Mouse (Mus musculus): Measurements from ENCODE around the gene Popdc2.
A peak's percentile ranks its signal among the peaks of the same experiment; 100 is the strongest.

Gene Popdc2

DNA sequence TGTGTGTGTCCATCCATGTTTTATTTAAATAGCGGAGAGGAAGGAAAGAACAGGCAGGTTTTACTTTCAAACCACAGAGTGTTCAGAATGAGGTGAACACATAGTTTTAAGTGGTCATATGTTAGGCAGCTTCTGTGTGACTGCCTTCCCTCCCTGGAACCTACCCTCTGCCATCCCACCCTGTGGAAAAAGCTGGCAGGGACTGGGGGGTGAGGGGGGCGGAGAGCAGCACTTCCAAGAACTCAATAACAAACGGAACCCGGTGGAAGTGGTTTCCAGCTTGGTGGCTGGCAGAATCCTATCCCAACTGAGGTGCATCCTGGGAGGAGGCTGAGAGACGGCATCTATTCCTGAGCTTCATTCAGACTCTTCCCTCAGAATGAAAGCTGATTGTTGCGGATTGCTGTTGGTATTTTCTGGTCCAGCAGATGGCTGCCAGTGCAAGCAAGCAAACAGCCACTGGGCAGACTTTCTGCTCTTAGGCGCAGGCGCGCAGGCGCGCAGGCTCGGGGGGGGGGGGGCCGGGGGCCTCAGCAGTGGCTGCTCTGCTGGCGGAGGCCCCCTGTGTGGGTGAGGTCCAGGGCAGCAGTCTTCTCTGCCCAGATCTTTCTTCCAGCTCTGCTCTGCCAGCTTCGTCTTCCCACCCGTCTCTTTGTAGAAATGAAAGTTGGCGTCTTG, 14.3 kb downstream of the Popdc2 start:
- no peak for DNase-seq (ENCODE audit: low spot score in 2 of 2)

DNA sequence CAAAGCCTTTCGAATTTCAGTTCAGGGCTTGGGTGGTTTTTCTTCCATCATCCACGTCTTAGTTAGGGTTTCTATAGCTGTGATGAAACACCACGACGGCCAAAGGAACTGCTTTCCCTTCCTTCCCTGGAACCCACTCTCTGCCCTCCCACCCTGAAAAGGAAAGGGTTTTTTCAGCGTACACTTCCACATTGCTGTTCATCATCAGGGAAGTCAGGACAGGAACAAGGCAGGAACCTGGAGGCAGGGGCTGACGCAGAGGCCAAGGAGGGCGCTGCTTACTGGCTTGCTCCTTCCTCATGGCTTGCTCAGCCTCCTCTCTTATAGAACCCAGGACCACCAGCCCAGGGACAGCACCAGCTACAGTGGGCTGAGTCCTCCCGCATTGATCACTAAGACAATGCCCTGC, 14.8 kb downstream of the Popdc2 start:
- DNase-seq (ENCODE audit: low spot score in 2 of 2): no peak

DNA sequence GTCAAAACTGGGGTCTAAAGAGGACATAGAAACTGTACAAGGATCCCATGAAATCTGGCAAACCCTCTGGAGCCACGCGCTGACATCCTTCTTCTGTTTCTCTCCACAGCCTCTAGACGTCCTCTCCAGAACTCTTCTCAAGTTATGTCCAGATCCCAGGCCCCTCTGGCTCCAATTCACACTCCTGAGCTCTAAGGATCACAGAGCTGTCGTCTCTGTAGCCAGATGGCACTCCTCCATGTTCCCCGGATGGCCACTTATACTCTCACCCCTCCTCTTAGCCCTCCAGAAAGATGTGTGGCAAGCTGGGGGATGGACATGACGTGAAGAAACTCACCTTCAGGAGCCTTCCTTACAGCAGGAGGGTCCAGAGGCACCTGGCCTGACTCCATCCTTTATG, 15.5 kb downstream of the Popdc2 start:
- DNase-seq (ENCODE audit: low spot score in 2 of 2): no peak

DNA sequence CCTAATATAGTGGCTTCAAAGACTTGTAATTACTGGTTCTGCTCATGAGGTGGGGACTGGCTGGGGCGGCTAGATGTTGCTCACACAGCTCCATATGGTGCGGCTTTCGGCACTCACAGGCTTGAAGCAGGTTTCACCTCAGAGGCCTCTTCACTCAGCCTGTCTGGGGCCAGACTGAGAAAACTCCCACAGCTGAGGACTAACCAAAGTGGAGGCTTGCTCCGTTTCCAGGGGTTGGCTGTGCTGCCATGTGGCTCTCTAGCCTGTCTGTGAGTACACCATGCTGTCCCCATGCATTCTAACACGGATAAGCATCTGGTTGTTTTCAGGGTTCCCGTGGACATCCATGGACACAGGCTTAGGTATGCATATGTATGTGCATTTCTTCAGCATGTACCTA, 16.6 kb downstream of the Popdc2 start:
- DNase-seq (ENCODE audit: low spot score in 2 of 2): no peak

DNA sequence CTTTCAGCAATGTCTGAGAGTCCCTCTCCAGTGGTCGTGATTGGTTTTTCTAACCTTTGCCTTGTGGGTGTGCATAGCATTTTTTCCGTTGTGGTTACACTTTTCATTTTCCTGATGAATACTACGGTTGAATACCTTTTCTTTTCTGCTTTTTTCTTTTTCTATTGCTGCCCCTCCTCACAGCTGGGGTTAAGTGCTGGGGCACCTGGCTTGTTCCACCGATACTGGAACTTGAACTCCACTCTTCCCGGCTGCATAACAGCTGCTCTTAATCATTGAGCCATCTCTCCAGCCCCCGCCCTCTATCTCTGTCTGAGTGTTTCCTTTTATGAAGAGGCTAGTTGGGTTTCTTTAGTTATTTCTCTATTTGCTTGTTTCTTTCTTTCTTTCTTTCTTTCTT, 17.1 kb downstream of the Popdc2 start:
- no peak for DNase-seq (ENCODE audit: low spot score in 2 of 2)

DNA sequence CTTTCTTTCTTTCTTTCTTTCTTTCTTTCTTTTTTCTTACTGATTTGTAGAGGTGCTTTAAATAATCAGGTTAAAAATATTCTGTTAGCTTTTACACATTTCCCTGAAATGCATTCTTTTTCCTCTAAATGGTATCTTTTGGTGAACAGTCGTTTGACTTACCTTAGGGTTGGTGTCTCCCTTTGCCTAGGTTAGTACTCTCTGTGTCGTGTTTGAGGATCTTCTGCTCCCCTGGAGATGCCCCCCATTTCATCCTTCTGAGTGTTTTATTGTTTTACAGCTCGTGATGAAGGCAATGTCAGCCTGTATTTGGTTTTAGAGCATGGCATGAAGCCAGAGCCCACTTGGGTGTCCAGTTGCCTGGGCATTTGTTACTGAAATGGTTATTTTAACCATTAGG, 17.5 kb downstream of the Popdc2 start:
- DNase-seq (ENCODE audit: low spot score in 2 of 2): no peak

DNA sequence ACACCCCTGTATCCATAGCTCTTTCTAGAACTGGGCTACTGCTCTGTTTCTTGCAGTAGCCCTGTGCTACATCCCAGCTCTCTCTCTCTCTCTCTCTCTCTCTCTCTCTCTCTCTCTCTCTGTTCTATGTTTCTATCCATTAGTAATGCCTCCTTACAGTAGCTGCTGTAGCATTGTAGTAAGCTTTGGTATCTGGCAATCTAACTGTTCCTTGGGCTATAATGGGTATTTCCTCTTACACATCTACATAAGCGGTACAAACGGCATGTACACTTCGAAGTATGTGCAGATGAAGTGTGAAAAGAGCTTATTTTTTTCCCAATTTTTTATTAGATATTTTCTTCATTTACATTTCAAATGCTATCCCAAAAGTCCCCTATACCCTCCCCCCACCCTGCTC, 17.9 kb downstream of the Popdc2 start:
- DNase-seq (ENCODE audit: low spot score in 2 of 2): no peak

DNA sequence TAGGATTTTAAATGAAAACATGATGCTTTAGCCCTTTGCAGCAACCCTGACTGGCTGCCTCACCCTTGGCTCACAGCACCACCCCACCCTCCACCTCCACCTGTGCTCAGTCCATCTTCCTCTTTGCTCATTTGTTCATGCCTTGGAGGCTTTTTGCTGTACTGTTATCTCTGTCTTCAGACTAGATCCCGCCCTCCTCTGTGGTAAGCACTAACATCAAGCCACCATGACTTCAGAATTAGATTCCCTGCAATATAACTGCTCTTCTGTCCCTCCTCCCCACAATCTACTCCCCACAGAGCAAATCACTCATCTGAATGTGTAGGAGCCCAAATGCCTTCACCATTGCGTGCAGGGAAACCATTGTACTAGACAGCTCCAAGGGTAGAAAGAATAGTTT, 21.7 kb downstream of the Popdc2 start:
- DNase-seq (ENCODE audit: low spot score in 2 of 2): no peak

DNA sequence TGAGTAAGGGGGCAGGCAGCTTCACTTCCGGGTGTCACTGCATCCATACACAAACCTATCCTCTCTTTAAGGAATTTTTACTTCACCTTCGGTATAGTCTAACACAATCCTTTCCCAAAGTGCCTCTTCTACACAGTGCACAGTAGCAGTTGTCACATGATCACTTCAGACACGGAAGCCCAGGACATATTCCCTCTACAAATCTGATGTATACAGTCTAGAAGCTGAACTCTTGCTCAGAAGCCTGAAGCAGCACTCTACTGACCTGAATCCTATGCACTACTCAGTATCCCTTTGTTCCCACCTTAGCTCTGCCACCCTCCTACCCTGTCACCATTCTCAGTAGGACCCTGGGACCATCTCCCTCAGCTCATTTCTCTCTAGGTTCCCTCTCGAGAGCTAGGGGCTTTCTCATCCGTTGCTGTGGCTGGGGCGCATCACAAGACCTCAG, 23.2 kb downstream of the Popdc2 start:
- no peak for DNase-seq (ENCODE audit: low spot score in 2 of 2)

DNA sequence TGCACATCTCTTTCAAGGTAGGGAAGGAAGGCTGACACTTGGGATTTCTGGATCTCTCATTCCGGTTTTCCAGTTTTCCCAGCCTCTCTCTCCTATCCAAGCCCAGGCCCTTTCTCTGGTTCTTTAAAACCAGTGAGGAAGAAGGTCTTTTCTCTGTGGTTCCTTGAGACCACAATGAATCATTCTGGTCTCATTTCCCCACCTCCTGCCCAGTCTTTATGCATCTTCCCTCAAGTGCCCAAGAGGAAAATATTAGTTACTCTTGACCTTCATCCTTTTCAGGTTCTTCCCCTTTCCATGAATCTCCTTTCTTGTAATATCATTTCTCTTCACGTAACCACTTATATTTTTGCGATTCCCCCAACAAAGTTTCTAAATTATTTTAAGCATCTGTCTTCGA, 23.7 kb downstream of the Popdc2 start:
- no peak for DNase-seq (ENCODE audit: low spot score in 2 of 2)

DNA sequence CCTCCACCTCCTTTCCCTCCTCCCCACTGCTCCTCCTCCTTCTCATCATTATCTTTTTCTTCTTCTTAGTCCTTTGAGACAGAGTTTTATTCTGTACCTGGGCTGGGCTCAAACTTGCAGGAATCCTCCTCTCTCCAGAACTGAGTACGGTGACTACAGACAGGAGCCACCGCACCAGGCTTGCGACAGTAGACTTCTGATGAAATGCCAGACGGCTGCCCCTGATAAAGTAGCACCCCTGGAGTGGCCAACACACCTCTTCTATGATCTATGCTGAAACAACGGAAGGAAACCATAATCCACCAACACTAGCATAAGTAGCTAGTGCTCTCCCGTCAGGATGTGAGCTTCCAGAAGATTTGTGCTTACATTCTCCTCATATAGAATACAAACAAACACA, 25.4 kb downstream of the Popdc2 start:
- no peak for DNase-seq (ENCODE audit: low spot score in 2 of 2)

DNA sequence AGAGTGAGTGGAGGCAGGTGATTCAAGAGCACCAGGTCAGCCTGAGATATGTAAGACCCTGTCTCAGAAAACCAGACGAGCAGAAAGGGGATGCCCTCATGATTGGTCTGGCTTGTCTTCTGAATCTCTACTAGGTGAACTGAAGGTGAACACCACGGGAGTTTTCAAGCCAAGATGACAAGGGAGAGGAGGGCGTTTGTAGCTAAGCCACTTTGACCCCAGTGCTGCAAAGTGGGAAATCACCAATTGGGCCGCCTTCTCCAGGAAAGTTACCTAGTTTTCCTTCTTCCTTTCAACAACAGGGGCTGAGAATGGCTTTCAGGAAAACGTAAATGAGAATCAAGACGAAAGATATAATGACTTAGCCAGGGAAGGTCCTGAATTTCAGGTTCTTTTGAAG, 26.7 kb downstream of the Popdc2 start:
- DNase-seq (ENCODE audit: low spot score in 2 of 2): no peak

DNA sequence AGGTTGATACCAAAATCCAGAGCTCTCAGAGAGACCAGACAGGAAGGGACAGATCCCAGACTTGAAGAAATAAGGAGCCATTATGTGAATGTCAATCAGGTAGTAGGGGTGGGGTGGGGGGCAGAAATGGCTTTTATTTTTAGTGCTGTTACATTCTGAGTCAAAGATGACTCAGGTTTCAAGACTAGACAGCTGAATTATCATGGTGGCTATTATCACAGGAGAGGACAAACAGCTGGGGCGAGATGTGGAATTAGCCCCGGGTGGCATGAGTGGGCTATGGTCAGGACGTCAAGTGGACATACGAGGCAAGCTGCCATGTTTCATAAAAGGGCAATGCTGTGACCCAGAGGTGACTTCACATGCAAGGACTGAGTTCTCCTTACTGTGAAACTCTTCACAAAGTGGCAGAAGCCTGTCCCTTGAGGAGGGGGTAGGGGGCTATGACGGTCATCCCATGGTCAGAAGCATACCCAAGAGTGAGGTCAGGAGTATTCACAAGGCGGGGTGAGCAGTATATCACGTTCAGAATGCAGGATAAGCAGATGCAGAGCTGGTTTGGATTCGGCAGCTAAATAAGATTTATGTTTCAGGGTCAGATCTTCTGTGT, 27.4 kb downstream of the Popdc2 start:
- no peak for DNase-seq (ENCODE audit: low spot score in 2 of 2)

DNA sequence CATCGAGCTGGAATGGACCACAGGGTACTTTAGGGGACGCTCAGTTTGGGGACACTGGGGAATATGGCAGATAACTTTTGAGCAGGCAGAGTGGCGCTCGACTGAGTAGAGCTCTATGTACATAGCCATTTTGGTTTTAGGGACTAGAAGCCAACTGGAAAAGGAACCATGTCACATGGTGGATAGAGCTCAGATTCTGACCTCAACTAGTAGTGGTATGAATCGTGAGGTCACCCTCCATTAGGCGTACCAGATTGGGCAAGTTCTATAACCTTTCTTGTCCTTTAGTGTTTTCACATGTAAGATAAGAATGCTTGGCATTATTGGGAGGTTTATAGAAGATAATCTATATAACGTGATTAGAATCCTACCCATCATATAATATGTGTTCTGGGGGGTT, 28.3 kb downstream of the Popdc2 start:
- DNase-seq (ENCODE audit: low spot score in 2 of 2): no peak

DNA sequence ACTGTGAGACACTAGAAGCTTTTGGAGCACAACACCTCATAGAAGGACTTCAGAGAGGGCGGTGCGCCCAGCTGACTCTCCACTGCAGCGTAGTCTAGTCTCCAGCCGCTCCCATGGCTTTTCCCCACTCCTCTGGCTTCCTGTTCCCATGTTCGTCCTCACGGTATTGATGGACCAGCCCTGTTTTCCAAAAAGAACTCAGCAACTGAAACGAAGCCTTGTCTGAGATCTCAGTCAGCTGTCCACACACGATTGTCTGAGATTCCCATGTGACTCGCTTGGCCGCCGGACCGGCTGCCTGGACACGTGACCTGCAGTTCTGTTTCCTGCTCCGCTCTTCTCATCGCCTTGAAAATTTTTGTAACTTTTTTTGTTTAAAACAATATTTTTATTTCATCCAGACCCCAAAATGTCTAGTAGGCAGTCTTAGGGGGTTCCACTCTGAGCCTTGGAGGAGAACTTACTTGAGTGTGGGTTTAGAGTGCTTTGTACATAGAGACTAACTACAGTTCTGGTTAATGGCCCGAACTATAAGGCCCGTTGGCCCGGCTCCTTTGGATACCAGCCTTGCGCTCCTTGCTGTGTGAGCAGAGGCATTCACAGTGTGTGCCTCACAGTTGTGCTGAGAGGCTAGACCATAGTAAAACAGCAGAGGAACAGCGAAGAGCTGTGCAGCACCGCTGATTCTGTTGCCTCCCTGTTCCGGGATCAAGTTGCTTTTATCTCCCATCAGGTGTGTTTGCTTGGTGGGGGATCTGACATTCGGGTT, 30.3 kb downstream of the Popdc2 start:
- DNase-seq (ENCODE audit: low spot score in 2 of 2): no peak

DNA sequence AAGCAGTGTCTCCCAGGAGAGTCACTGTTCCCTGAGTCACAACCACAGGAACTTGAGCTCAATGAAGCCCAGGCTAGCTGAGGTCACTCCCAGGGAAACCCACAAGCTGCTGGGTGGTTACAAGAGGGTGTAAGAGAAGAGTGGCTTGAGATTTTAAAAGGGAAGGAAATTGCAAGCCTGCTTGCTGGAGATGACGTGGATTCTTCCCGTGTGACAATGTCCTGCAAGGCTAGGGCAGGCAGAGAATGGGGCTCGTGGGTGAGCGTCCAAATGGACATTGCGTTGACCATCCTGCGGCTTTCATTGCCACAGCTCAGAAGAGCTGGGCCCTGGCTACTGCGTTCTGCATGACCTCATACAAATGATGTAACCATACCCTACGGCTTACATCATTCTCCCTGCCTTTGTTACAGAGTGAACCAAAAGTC, 32.2 kb downstream of the Popdc2 start:
- no peak for DNase-seq (ENCODE audit: low spot score in 2 of 2)

DNA sequence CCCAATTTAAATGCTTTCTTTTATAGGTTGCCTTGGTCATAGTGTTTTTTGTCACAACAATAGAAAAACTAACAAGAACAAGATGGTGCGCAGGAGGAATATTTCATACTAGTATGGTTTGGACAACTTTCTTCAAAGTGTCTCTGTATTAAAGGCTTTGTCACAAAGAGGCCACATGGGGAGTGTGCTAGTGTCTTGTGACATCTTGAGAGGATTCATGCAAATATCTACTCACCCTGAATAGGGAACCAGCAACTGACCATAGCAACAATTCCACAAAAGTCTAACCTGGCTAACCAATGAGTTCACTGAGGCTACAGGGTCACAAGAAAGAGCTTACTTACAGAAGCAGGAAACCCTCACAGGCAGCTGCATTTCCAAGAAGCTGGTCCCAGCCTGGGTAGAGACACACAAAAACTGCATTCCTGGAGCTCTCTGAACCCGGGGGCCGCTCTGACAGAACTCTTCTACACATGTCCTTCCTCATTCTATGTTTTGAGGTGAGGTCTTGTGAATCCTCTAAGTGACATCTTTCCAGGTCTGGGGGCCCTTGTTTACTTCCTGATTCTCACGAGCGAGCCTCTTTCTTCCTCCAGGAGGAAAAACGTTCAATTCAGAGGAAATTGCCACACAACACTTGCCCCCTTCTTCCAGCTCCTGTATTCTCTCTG, 33.2 kb downstream of the Popdc2 start:
- no peak for DNase-seq (ENCODE audit: low spot score in 2 of 2)

DNA sequence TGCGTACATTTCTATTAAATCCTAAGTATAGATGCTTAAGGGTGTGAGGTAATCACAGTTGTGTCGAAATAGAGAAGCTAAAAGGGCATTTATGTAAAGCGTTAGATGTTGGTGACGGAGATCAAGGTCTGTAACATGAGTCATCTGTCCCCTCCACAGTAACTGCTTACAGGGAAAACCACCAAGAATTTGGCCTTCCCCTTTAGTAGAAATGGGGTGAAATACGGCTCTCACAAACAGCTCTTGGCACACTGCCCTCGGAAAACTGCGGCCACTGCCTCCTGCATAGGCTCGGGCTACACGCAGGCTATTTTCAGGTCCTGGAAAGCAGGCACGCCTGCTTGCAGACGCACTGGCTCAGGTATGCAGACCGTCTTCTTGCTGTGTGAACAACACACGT, 34.1 kb downstream of the Popdc2 start:
- DNase-seq (ENCODE audit: low spot score in 2 of 2): no peak

DNA sequence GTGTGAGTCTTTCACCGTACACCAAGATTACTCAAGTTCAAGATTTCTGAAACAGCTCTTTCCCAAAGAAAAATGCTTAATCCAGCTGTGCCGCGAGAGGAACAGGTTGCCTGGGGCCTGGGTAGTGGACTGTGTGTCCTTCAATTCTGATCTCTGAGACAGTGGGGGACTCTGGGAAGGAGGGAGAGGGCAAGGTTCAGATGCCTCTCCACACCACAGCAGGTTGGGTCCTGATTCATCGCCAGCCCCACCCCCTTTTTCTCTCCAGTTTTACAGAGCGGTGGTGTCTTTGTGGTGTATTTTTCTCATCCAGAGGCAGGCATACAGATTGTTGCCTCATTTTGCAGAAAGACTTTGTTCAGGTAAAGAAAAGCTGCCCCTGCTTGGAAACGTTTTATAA, 36.3 kb downstream of the Popdc2 start:
- DNase-seq (ENCODE audit: low spot score in 2 of 2): no peak

DNA sequence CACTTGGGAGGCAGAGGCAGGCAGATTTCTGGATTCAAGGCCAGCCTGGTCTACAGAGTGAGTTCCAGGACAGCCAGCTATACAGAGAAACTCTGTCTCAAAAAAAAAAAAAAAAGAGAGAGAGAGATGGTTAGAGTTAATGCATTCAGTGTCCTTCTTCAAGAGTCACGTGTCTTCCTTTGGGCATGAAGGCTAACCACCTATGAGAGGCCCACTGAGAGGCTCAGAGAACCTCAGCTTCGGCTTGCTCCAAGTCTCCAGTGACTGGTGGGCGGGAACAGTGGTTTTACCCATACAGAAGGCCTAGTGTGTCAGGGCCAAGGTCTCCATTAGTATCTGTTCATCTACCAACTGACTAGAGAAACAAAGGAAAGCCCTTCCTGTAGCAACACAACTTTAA, 37.1 kb downstream of the Popdc2 start:
- DNase-seq (ENCODE audit: low spot score in 2 of 2): no peak

DNA sequence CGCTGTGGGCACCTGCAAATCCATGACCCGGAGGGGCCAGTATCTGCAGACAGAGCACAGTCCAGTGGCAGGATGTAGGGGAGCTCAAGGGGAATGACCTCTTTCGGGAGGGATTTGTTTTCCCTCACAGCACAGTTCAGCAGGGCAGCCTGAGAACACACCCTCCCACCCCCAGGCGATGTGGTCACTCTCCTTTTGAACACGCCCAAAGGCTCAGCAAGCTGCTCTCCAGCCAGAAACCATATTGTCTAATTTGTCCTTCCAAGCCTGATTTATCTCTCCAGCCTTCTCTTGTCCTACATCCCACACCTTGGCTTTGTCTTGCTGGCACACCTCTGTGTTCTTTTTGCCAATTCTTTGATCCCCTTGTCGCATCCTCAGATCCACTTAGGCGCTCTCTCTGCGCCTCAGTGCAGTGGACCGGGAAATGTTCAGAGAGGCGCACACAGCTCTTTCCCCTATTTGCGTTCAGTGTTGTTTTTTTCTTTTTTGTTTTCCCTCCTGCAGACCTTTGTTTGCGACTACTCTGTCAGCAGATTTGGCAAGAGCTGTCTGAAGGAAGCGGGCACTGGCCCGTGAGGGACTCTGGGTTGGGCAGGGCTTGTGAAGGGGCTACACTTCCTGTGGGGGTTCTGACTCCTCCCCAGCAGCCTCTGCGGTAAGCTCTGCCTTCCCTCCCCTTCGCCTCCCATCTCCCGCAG, 37.7 kb downstream of the Popdc2 start:
- peak in 1 of 2 experiments; percentile 29 for DNase-seq (ENCODE audit: low spot score in 2 of 2)
